Mouse (Mus musculus): ENCODE measurements at regions not wholly inside any gene's neighbourhood (a gene's known extent, or its start where the extent isn't known, plus 50 kb on each side); places are given as distances from the start of the nearest gene placed in this dataset.
"Not testable (repeated sequence)": the region's sequence is repeated elsewhere in the genome, so short reads cannot be mapped to it uniquely, and the experiment has no call there.

GRCm38 (mm10) chr1:14688041-14688440 lies 1405.1 kb downstream of the 4930444P10Rik start:
- H3K4me3 ChIP-seq; H3K27me3 ChIP-seq (replicated peaks); H3K27ac ChIP-seq; H3K9ac ChIP-seq; H3K4me1 ChIP-seq; ATAC-seq (ENCODE audit: low FRiP score, low read depth); H3K4me2 ChIP-seq (replicated peaks); H3K9me3 ChIP-seq; H3K36me3 ChIP-seq: not testable (repeated sequence)
- 85% methylated on average over 2 of the region's 2 CpGs for WGBS

- WGBS, result 50% methylated on average over 2 of the region's 2 CpGs
- ATAC-seq (ENCODE audit: low FRiP score, low read depth), result no peak
- no peaks in the 10 kb centered on the region for H3K27me3 ChIP-seq (replicated peaks)
- no peak overlapping the region for H3K4me3 ChIP-seq
- H3K36me3 ChIP-seq, result no peaks in the 10 kb centered on the region
- no peak overlapping the region for H3K4me2 ChIP-seq (replicated peaks)
- H3K9me3 ChIP-seq, result no peaks in the 10 kb centered on the region
- no peak overlapping the region for H3K9ac ChIP-seq
- H3K4me1 ChIP-seq, result no peaks in the 10 kb centered on the region
- H3K27ac ChIP-seq, result no peak overlapping the region
Observed at GRCm38 (mm10) chr1:14686172-14686571, 1407.0 kb downstream of the 4930444P10Rik start.

- no peaks in the 10 kb centered on the region for H3K36me3 ChIP-seq
- H3K4me3 ChIP-seq, result no peak overlapping the region
- no peak overlapping the region for H3K4me2 ChIP-seq (replicated peaks)
- no peaks in the 10 kb centered on the region for H3K27me3 ChIP-seq (replicated peaks)
- H3K9ac ChIP-seq, result no peak overlapping the region
- WGBS, result 90% methylated on average over 3 of the region's 3 CpGs
- no peak overlapping the region for H3K27ac ChIP-seq
- ATAC-seq (ENCODE audit: low FRiP score, low read depth), result no peak
- H3K4me1 ChIP-seq, result no peaks in the 10 kb centered on the region
- H3K9me3 ChIP-seq, result no peaks in the 10 kb centered on the region
Observed at GRCm38 (mm10) chr1:14680443-14680842, 1412.7 kb downstream of the 4930444P10Rik start.

GRCm38 (mm10) chr1:14672393-14672999 lies 1420.6 kb downstream of the 4930444P10Rik start:
- ATAC-seq (ENCODE audit: low FRiP score, low read depth), result no peak
- Histone ChIP-seq H3K27me3 (replicated peaks) (no peaks in the 10 kb centered on the region), H3K4me1 (no peaks in the 10 kb centered on the region), H3K9ac (no peak overlapping the region), H3K9me3 (no peaks in the 10 kb centered on the region), H3K36me3 (no peaks in the 10 kb centered on the region), H3K4me3 (no peak overlapping the region), H3K4me2 (replicated peaks) (no peak overlapping the region), H3K27ac (no peak overlapping the region)
- WGBS, result 15% methylated on average over 6 of the region's 6 CpGs

GRCm38 (mm10) chr1:14662706-14663312 lies 1430.3 kb downstream of the 4930444P10Rik start:
- Histone ChIP-seq H3K9ac (no peak overlapping the region), H3K36me3 (no peaks in the 10 kb centered on the region), H3K4me2 (replicated peaks) (no peak overlapping the region), H3K4me3 (no peak overlapping the region), H3K27ac (no peak overlapping the region), H3K27me3 (replicated peaks) (no peaks in the 10 kb centered on the region), H3K4me1 (no peaks in the 10 kb centered on the region), H3K9me3 (no peaks in the 10 kb centered on the region)
- WGBS, result 78% methylated on average over 6 of the region's 6 CpGs
- no peak for ATAC-seq (ENCODE audit: low FRiP score, low read depth)

GRCm38 (mm10) chr1:14661854-14662253 lies 1431.3 kb downstream of the 4930444P10Rik start:
- Histone ChIP-seq H3K9me3 (no peaks in the 10 kb centered on the region), H3K4me1 (no peaks in the 10 kb centered on the region), H3K9ac (no peak overlapping the region), H3K4me3 (no peak overlapping the region), H3K36me3 (no peaks in the 10 kb centered on the region), H3K4me2 (replicated peaks) (no peak overlapping the region), H3K27ac (no peak overlapping the region), H3K27me3 (replicated peaks) (no peaks in the 10 kb centered on the region)
- WGBS, result 51% methylated on average over 2 of the region's 2 CpGs
- no peak for ATAC-seq (ENCODE audit: low FRiP score, low read depth)

GRCm38 (mm10) chr1:14650346-14650745 lies 1442.8 kb downstream of the 4930444P10Rik start:
- Histone ChIP-seq H3K4me1 (no peaks in the 10 kb centered on the region), H3K27me3 (replicated peaks) (no peaks in the 10 kb centered on the region), H3K4me3 (no peak overlapping the region), H3K4me2 (replicated peaks) (no peak overlapping the region), H3K27ac (no peak overlapping the region), H3K36me3 (no peaks in the 10 kb centered on the region), H3K9ac (no peak overlapping the region), H3K9me3 (no peaks in the 10 kb centered on the region)
- 82% methylated on average over 2 of the region's 2 CpGs for WGBS
- ATAC-seq (ENCODE audit: low FRiP score, low read depth), result no peak

- peak; percentile 27; the same call in 1 of the 2 replicates for ATAC-seq (ENCODE audit: low FRiP score, low read depth)
- Histone ChIP-seq H3K4me1 (no peaks in the 10 kb centered on the region), H3K27ac (no peak overlapping the region), H3K27me3 (replicated peaks) (no peaks in the 10 kb centered on the region; the same call in 1 of the 2 replicates), H3K9ac (no peak overlapping the region), H3K4me3 (no peak overlapping the region), H3K36me3 (no peaks in the 10 kb centered on the region), H3K9me3 (no peaks in the 10 kb centered on the region), H3K4me2 (replicated peaks) (no peak overlapping the region)
- WGBS, result 25% methylated on average over 5 of the region's 5 CpGs
Observed at GRCm38 (mm10) chr1:14635642-14636263, 1457.4 kb downstream of the 4930444P10Rik start.

- ATAC-seq (ENCODE audit: low FRiP score, low read depth), result no peak
- no peak overlapping the region for H3K27ac ChIP-seq
- H3K4me3 ChIP-seq, result no peak overlapping the region
- no peak overlapping the region for H3K9ac ChIP-seq
- no peaks in the 10 kb centered on the region for H3K36me3 ChIP-seq
- no peaks in the 10 kb centered on the region; the same call in 1 of the 2 replicates for H3K27me3 ChIP-seq (replicated peaks)
- H3K4me1 ChIP-seq, result no peaks in the 10 kb centered on the region
- H3K9me3 ChIP-seq, result no peaks in the 10 kb centered on the region
- H3K4me2 ChIP-seq (replicated peaks), result no peak overlapping the region
- whole genome bisulfite sequencing, result 27% methylated on average over 4 of the region's 4 CpGs
Observed at GRCm38 (mm10) chr1:14631994-14632393, 1461.1 kb downstream of the 4930444P10Rik start.

- no peaks in the 10 kb centered on the region for H3K9me3 ChIP-seq
- no peak overlapping the region for H3K9ac ChIP-seq
- WGBS, result 37% methylated on average over 6 of the region's 6 CpGs
- H3K4me1 ChIP-seq, result no peaks in the 10 kb centered on the region
- no peaks in the 10 kb centered on the region for H3K36me3 ChIP-seq
- no peak overlapping the region for H3K4me3 ChIP-seq
- no peak for ATAC-seq (ENCODE audit: low FRiP score, low read depth)
- no peaks in the 10 kb centered on the region for H3K27me3 ChIP-seq (replicated peaks)
- H3K27ac ChIP-seq, result no peak overlapping the region
- no peak overlapping the region for H3K4me2 ChIP-seq (replicated peaks)
Observed at GRCm38 (mm10) chr1:14627204-14627603, 1465.9 kb downstream of the 4930444P10Rik start.

- Histone ChIP-seq H3K36me3 (no peaks in the 10 kb centered on the region), H3K4me2 (replicated peaks) (no peak overlapping the region), H3K4me1 (no peaks in the 10 kb centered on the region), H3K9me3 (no peaks in the 10 kb centered on the region), H3K4me3 (no peak overlapping the region), H3K9ac (no peak overlapping the region), H3K27ac (no peak overlapping the region), H3K27me3 (replicated peaks) (no peaks in the 10 kb centered on the region)
- 59% methylated on average over 4 of the region's 4 CpGs for WGBS
- 0 out of 2 replicates have a peak, but pooled peaks have one; percentile 25 for ATAC-seq (ENCODE audit: low FRiP score, low read depth)
Observed at GRCm38 (mm10) chr1:14626685-14627084, 1466.4 kb downstream of the 4930444P10Rik start.

- Histone ChIP-seq H3K27ac (no peak overlapping the region), H3K4me2 (replicated peaks) (no peak overlapping the region), H3K27me3 (replicated peaks) (no peaks in the 10 kb centered on the region), H3K4me3 (no peak overlapping the region), H3K4me1 (no peaks in the 10 kb centered on the region), H3K9ac (no peak overlapping the region), H3K36me3 (no peaks in the 10 kb centered on the region), H3K9me3 (no peaks in the 10 kb centered on the region)
- ATAC-seq (ENCODE audit: low FRiP score, low read depth), result no peak
- WGBS, result 82% methylated on average over 5 of the region's 5 CpGs
Observed at GRCm38 (mm10) chr1:14620922-14621430, 1472.1 kb downstream of the 4930444P10Rik start.
